Mouse (Mus musculus): Measurements from ENCODE around the gene Mtmr6.

Mtmr6 gene

GRCm38 (mm10) chr14:60264990-60265876 is at the start of gene Mtmr6:
Mtmr6 (plus strand) TSS chr14:60265228.
- DNase-seq (ENCODE audit: low spot score in 2 of 2), result peak; percentile 91 to 93

GRCm38 (mm10) chr14:60216125-60216524 is 48.9 kb upstream of the Mtmr6 start:
- no peak for DNase-seq (ENCODE audit: low spot score in 2 of 2)

- no peak for DNase-seq (ENCODE audit: low spot score in 2 of 2)
Observed at GRCm38 (mm10) chr14:60217616-60218015, 47.4 kb upstream of the Mtmr6 start.

GRCm38 (mm10) chr14:60219886-60220285 is 45.1 kb upstream of the Mtmr6 start:
- DNase-seq (ENCODE audit: low spot score in 2 of 2), result no peak

GRCm38 (mm10) chr14:60238551-60238950 is 26.5 kb upstream of the Mtmr6 start:
- DNase-seq (ENCODE audit: low spot score in 2 of 2), result no peak

- DNase-seq (ENCODE audit: low spot score in 2 of 2), result no peak
Observed at GRCm38 (mm10) chr14:60250366-60250765, 14.7 kb upstream of the Mtmr6 start.

- no peak for DNase-seq (ENCODE audit: low spot score in 2 of 2)
Observed at GRCm38 (mm10) chr14:60250879-60251278, 14.1 kb upstream of the Mtmr6 start.

- DNase-seq (ENCODE audit: low spot score in 2 of 2), result peak; percentile 97 to 98
Observed at GRCm38 (mm10) chr14:60251281-60252003, 13.6 kb upstream of the Mtmr6 start, which contains the start of the genes Nupl1 and Gm49336. Nupl1 (minus strand) TSS chr14:60251431. Gm49336 (minus strand) TSS chr14:60251507.

- DNase-seq (ENCODE audit: low spot score in 2 of 2), result peak; percentile 15 to 28
Observed at GRCm38 (mm10) chr14:60252004-60253000, 12.7 kb upstream of the Mtmr6 start.

- DNase-seq (ENCODE audit: low spot score in 2 of 2), result no peak
Observed at GRCm38 (mm10) chr14:60253466-60253865, 11.6 kb upstream of the Mtmr6 start.

- no peak for DNase-seq (ENCODE audit: low spot score in 2 of 2)
Observed at GRCm38 (mm10) chr14:60254774-60255173, 10.3 kb upstream of the Mtmr6 start.

GRCm38 (mm10) chr14:60256356-60256755 is 8.7 kb upstream of the Mtmr6 start:
- DNase-seq (ENCODE audit: low spot score in 2 of 2), result no peak

GRCm38 (mm10) chr14:60257101-60257500 is 7.9 kb upstream of the Mtmr6 start:
- no peak for DNase-seq (ENCODE audit: low spot score in 2 of 2)

GRCm38 (mm10) chr14:60257851-60258250 is 7.2 kb upstream of the Mtmr6 start:
- DNase-seq (ENCODE audit: low spot score in 2 of 2), result no peak

GRCm38 (mm10) chr14:60262316-60262715 is 2.7 kb upstream of the Mtmr6 start:
- no peak for DNase-seq (ENCODE audit: low spot score in 2 of 2)

GRCm38 (mm10) chr14:60269333-60269732 is 4.3 kb downstream of the Mtmr6 start:
- DNase-seq (ENCODE audit: low spot score in 2 of 2), result no peak

GRCm38 (mm10) chr14:60273346-60273745 is 8.3 kb downstream of the Mtmr6 start:
- no peak for DNase-seq (ENCODE audit: low spot score in 2 of 2)

- no peak for DNase-seq (ENCODE audit: low spot score in 2 of 2)
Observed at GRCm38 (mm10) chr14:60275301-60276276, 10.6 kb downstream of the Mtmr6 start.

- DNase-seq (ENCODE audit: low spot score in 2 of 2), result no peak
Observed at GRCm38 (mm10) chr14:60286194-60286863, 21.3 kb downstream of the Mtmr6 start.

- no peak for DNase-seq (ENCODE audit: low spot score in 2 of 2)
Observed at GRCm38 (mm10) chr14:60290363-60290762, 25.3 kb downstream of the Mtmr6 start.

Data from frontal cortex, postnatal 10 days (tissue).